Mouse (Mus musculus): ENCODE data around the gene Uhrf2.

DNA sequence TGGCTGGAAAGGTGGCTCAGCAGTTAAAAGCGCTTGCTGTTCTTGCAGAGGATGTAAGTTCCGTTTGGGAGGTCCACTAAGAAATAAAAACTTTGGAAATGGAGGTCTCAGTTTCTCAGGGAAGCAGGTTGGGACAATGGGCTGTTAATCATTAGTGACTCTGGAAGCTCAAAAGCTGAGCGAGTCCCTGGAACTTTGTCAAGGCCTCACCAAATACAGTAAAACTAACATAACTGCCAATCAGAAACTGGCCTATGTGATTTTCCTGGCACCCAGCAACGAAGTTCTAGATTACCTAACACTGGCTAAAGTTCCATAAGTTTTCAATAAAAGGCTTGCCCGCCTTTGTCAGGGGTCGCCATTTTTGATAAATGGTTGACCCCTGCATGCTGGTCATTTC, 14.2 kb upstream of the Uhrf2 start:
- TF ChIP-seq CTCF (conservative IDR thresholded peaks at IDR 0.05; ENCODE audit: low read length) (no peak), NANOG (IDR thresholded peaks at IDR 0.05; ENCODE audit: borderline replicate concordance, low read length) (no peak), POU5F1 (IDR thresholded peaks at IDR 0.05; ENCODE audit: borderline replicate concordance, low read length) (no peak)

Data from E14TG2a.4 (cell line).